Mouse (Mus musculus) hematopoietic stem cell, adult 5-6 weeks (primary cell): Measurements from ENCODE around the gene Gpr15. TPM values are rescaled to one million over a fixed set of nuclear protein-coding genes. Genes with fewer than 3 reads are reported as not detected.

Experiments used
- ATAC-seq, 2 experiments: fragments of 125-278 bp in 1 of 2; replicated peaks in 1 of 2; 2 replicates each; pipeline ENCODE4 v1.8.0; 2016 to 2017; ENCODE audit warnings: inconsistent platforms in 2 of 2, mild to moderate bottlenecking in 2 of 2, moderate number of reproducible peaks in 2 of 2, low read depth in 1 of 2, moderate TSS enrichment in 1 of 2; ENCODE audit not compliant: low FRiP score in 2 of 2, poor library complexity in 2 of 2, severe bottlenecking in 2 of 2, insufficient read depth in 1 of 2, low TSS enrichment in 1 of 2
- total RNA-seq: library from RNA; stranded (forward); fragments of 172-1452, 232-1000 nt; gene quantifications from 2 replicates; pipeline ENCODE4 v1.2.3, GENCODE M21; 2017

Gene Gpr15
- total RNA-seq, 1 experiment from 2014 or later = not detected

- ATAC-seq = no peak
These were observed 11.5 kb downstream of the Gpr15 start for GRCm38 (mm10) chr16:58707276-58707905.

- peak; percentile 29 to 43; a peak in 2 of 4 replicates for ATAC-seq
These were observed 13.9 kb downstream of the Gpr15 start for GRCm38 (mm10) chr16:58704999-58705398.

- ATAC-seq = peak; percentile 29 to 37; a peak in 3 of 4 replicates
These were observed 15.3 kb downstream of the Gpr15 start for GRCm38 (mm10) chr16:58703382-58704124.

- ATAC-seq = no peak
These were observed 16.4 kb downstream of the Gpr15 start for GRCm38 (mm10) chr16:58702329-58702932.

- no peak for ATAC-seq
These were observed 17.1 kb downstream of the Gpr15 start for GRCm38 (mm10) chr16:58701779-58702178.

- no peak for ATAC-seq
These were observed 17.9 kb downstream of the Gpr15 start for GRCm38 (mm10) chr16:58700816-58701424.

GRCm38 (mm10) chr16:58700174-58700573, 18.7 kb downstream of the Gpr15 start:
- no peak for ATAC-seq

GRCm38 (mm10) chr16:58697261-58697660, 21.6 kb downstream of the Gpr15 start:
- no peak for ATAC-seq

GRCm38 (mm10) chr16:58696796-58697195, 22.1 kb downstream of the Gpr15 start:
- no peak for ATAC-seq

- no peak for ATAC-seq
These were observed 24.8 kb downstream of the Gpr15 start for GRCm38 (mm10) chr16:58694091-58694490.

- ATAC-seq = peak; percentile 47 to 65
These were observed 28.5 kb downstream of the Gpr15 start for GRCm38 (mm10) chr16:58690322-58690732.

GRCm38 (mm10) chr16:58689555-58690169, 29.2 kb downstream of the Gpr15 start:
- no peak for ATAC-seq

- no peak for ATAC-seq
These were observed 30.3 kb downstream of the Gpr15 start for GRCm38 (mm10) chr16:58688534-58688933.

- ATAC-seq = peak; percentile 90 to 94
These were observed 33.0 kb downstream of the Gpr15 start for GRCm38 (mm10) chr16:58685548-58686537.

GRCm38 (mm10) chr16:58684537-58684936, 34.3 kb downstream of the Gpr15 start:
- ATAC-seq = no peak

GRCm38 (mm10) chr16:58683911-58684310, 35.0 kb downstream of the Gpr15 start:
- no peak for ATAC-seq

GRCm38 (mm10) chr16:58682870-58683269, 36.0 kb downstream of the Gpr15 start:
- no peak for ATAC-seq
